In genomic region chr4:35117144-35117543, GRCm38 (mm10) we compare ENCODE assay signal across 23 mouse cellular contexts. TPM values are rescaled to one million over a fixed set of nuclear protein-coding genes. Genes with fewer than 3 reads are reported as not detected.
"Had no signal": no experiment of that assay in that cellular context is flagged by ENCODE, and none has a peak within 500 bp of the region (broad histone marks: within the 10 kb centered on the region; RNA-seq: fewer than 3 reads in every experiment).

No protein-coding gene starts in this region.

- H3K4me3 ChIP-seq: liver, embryonic 15.5 days; lung, embryonic 15.5 days; midbrain, embryonic 10.5 days; midbrain, embryonic 12.5 days; myocyte; neural tube, embryonic 13.5 days; stomach, embryonic 15.5 days had no signal

- H3K9me3 ChIP-seq: liver, embryonic 15.5 days; lung, embryonic 15.5 days; midbrain, embryonic 10.5 days; midbrain, embryonic 12.5 days; neural tube, embryonic 13.5 days; stomach, embryonic 15.5 days had no signal

- H3K4me2 ChIP-seq: liver, embryonic 15.5 days; lung, embryonic 15.5 days; midbrain, embryonic 12.5 days; neural tube, embryonic 13.5 days; stomach, embryonic 15.5 days had no signal

- ATAC-seq: liver, postnatal 0 days; lung, postnatal 0 days; midbrain, embryonic 16.5 days had no signal

- H3K27ac ChIP-seq: liver, embryonic 15.5 days; lung, embryonic 15.5 days; midbrain, embryonic 10.5 days; neural tube, embryonic 13.5 days; stomach, embryonic 15.5 days; stomach, postnatal 0 days had no signal

- H3K9ac ChIP-seq: liver, embryonic 15.5 days; liver, postnatal 0 days; lung, embryonic 15.5 days; midbrain, embryonic 12.5 days; neural tube, embryonic 13.5 days; stomach, embryonic 15.5 days had no signal

- H3K27me3 ChIP-seq: liver, embryonic 15.5 days; lung, embryonic 15.5 days; midbrain, embryonic 12.5 days; neural tube, embryonic 13.5 days; stomach, embryonic 15.5 days had no signal

- H3K36me3 ChIP-seq: liver, embryonic 15.5 days; lung, embryonic 15.5 days; neural tube, embryonic 13.5 days; stomach, embryonic 15.5 days had no signal

- DNase-seq: liver, postnatal 0 days; lung, adult 2 months; lung, postnatal 4 days; midbrain, embryonic 14.5 days; right cerebral cortex, postnatal 14 days; thymus, adult 2 months; thymus, postnatal 25 days; thymus, postnatal 4 days had no signal

RNA-seq across cellular contexts. Expression of gene Ifnk, which starts 34.7 kb away (rescaled TPM):
- total RNA-seq: megakaryocyte-erythroid progenitor cell, adult 5-6 weeks; neutrophil, adult 5-6 weeks had no signal
- polyA plus RNA-seq: lung, adult 2 months; midbrain, embryonic 14.5 days; midbrain, embryonic 16.5 days; myocyte; neural tube, embryonic 13.5 days; spleen, adult 2 months; testis, adult 2 months; thymus, adult 2 months; urinary bladder, adult 2 months had no signal
